Mouse (Mus musculus) thymus, postnatal 36 days (tissue): ENCODE data around the gene Tmub2.

Source experiments
- DNase-seq, 2 experiments: peaks; one replicate each; pipeline ENCODE4 v3.0.0; 2022; ENCODE audit warnings: mixed read lengths in 2 of 2

Tmub2 gene

DNA sequence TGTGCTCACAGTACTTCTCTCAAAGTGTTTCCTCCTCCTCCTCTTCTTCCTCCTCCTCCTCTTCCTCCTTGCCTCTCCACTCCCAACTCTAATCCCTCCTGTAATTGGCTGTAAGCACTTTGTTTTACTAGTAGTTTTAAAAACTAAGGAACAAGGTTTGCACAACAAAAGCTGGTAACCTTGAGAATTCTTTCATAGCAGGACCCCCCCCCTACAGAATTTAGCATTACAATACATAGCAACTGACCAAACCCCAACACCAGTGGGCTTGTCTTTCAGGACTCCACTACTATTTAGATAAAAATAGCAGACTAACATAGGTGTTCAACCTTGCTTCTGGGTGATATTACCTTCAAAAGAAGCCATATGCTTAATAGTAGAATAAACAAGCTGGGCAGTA, 44.8 kb downstream of the Tmub2 start:
- DNase-seq: no peak

- no peak for DNase-seq
Measured at GRCm38 (mm10) chr11:102330039-102330438, 45.3 kb downstream of the Tmub2 start.

- DNase-seq: no peak
Measured at GRCm38 (mm10) chr11:102331806-102332205, 47.1 kb downstream of the Tmub2 start.

- DNase-seq: no peak
Measured at GRCm38 (mm10) chr11:102333061-102333460, 48.3 kb downstream of the Tmub2 start.

- no peak for DNase-seq
Measured at GRCm38 (mm10) chr11:102334010-102334409, 49.3 kb downstream of the Tmub2 start.

DNA sequence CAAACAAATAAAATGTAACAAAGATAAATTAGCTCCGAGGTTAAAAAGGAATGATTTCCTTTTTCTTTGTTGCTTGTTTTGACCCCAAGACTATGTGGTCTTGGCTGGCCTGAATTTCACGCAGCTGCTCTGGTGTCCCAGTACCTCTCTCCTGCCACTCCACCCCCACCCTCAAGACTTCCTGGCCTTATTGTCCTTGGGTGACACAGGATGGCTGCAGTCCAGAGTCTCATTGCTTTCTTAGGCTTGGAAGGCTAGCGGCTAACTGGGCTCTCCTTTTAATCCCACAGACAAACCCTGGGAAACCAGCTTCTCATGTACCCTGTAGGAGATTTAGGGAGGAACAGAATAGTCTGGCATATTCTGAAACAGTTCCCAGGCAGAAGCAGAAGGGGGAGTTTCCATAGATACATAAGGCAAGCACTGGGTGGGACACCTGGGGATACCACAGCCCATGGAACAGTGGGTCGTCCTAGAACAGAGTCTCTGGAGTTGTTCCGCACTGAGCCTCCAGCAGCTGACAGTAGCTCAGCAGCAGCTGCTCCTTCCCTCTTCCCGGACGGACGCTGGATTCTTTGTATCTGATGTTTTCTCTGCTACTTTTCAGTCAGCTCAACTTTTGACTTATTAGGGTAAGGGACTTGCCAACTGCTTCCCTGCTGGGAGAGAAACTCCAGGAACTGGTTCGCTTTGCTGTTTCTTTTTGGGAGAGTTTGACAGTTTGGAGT, 50.4 kb downstream of the Tmub2 start:
- no peak for DNase-seq

GRCm38 (mm10) chr11:102336191-102336590, 51.5 kb downstream of the Tmub2 start:
- DNase-seq: no peak

- no peak for DNase-seq
Measured at GRCm38 (mm10) chr11:102337921-102338320, 53.2 kb downstream of the Tmub2 start.

DNA sequence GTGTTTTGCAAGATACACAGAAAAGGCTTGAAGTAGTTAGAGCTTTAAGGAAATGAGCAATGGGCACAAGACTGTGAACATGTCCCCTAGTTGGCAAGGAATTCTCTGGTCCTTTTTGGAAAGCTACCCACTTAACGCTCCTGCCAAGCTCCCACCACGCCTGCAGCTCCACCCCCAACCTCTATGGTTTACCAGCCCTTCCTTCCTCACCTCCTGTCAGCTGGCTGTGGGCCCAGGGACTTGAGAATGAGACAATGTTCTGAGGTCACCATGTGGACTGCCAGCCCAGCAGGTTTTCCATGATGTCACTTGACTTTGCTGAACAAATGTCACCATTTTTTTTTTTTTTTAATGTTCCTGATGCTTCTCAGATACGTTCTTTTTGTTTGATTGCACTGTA, 53.8 kb downstream of the Tmub2 start:
- DNase-seq: no peak
